Mouse (Mus musculus) forebrain, embryonic 15.5 days (tissue): ENCODE measurements around the gene Hand1. TPM values are rescaled to one million over a fixed set of nuclear protein-coding genes. Genes with fewer than 3 reads are reported as not detected.
A peak's percentile ranks its signal among the peaks of the same experiment; 100 is the strongest.

Source experiments
- ATAC-seq: fragments of 200-750 bp; cut with Nextera tagmentation; replicated peaks from 2 replicates; pipeline ENCODE4 v1.8.0; 2017; ENCODE audit warnings: mild to moderate bottlenecking, moderate TSS enrichment, moderate library complexity
- H3K27ac ChIP-seq: fragments of 300-500 bp; sonication (generic); replicated peaks from 2 replicates; pipeline ENCODE4 v1.5.1; 2015; ENCODE audit warnings: mild to moderate bottlenecking, inconsistent platforms
- H3K27me3 ChIP-seq: fragments of 300-500 bp; sonication (generic); 2 replicates; pipeline ENCODE4 v1.6.1; 2015; ENCODE audit warnings: inconsistent platforms
- H3K36me3 ChIP-seq: fragments of 300-500 bp; sonication (generic); 2 replicates; pipeline ENCODE4 v1.6.1; 2015; ENCODE audit warnings: mild to moderate bottlenecking, inconsistent platforms
- H3K4me1 ChIP-seq: fragments of 300-500 bp; sonication (generic); 2 replicates; pipeline ENCODE4 v1.6.1; 2015; ENCODE audit warnings: inconsistent platforms
- H3K4me2 ChIP-seq: fragments of 300-500 bp; sonication (generic); replicated peaks from 2 replicates; pipeline ENCODE4 v1.6.1; 2015; ENCODE audit warnings: mild to moderate bottlenecking, inconsistent platforms
- H3K4me3 ChIP-seq: fragments of 300-500 bp; sonication (generic); 2 replicates; pipeline ENCODE4 v1.5.1; 2015; ENCODE audit warnings: mild to moderate bottlenecking, inconsistent platforms
- H3K9ac ChIP-seq: fragments of 300-500 bp; sonication (generic); replicated peaks from 2 replicates; pipeline ENCODE4 v1.6.1; 2015; ENCODE audit warnings: mild to moderate bottlenecking, inconsistent platforms
- H3K9me3 ChIP-seq: fragments of 300-500 bp; sonication (generic); 2 replicates; pipeline ENCODE4 v1.6.1; 2016; ENCODE audit warnings: inconsistent platforms
- WGBS: fragments of 180-500 bp; shearing (Covaris S2); methylation state at CpG from one replicate; pipeline ENCODE4 v1.1.7; 2015; ENCODE audit warnings: mixed read lengths; 5-methylcytosine and 5-hydroxymethylcytosine counted together
- polyA plus RNA-seq: library from polyadenylated mRNA; unstranded; fragments of >200 nt; fragmentation: Nextera tagmentation; extraction: Ambion mirVana; gene quantifications from 2 replicates; pipeline ENCODE4 v1.2.1, GENCODE M21; 2015

The Hand1 gene
- polyA plus RNA-seq, 1 experiment from 2014 or later = not detected

- Histone ChIP-seq H3K27me3 (no peaks in the 10 kb centered on the region), H3K9ac (no peak overlapping the region), H3K4me2 (no peak overlapping the region), H3K36me3 (peaks cover 36% of the 10 kb centered on the region), H3K4me3 (no peak overlapping the region), H3K4me1 (no peaks in the 10 kb centered on the region), H3K9me3 (no peaks in the 10 kb centered on the region), H3K27ac (no peak overlapping the region)
- WGBS = 98% methylated on average over 8 of the region's 8 CpGs
- no peak for ATAC-seq
Measured at GRCm38 (mm10) chr11:57812212-57812611, 20.4 kb downstream of the Hand1 start.

DNA sequence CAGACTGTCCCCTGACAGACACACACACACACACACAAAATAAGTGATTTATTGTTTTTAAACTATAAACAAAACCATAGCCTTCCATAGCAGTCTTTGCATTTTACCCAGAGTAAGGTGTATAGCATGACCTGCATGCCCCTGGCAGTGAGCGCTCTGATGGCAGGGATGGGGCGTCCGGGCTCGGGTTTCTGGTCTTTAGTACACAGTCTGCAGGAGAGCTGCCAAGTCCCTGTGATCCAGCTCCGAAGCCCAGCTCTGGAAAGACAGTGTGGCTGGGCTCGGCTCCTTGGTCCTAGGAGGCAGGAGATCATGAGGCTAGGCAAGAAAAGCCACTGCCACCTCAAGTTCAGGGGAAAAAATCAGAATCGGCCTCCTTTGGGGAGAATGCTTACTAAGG is 21.6 kb downstream of the Hand1 start:
- 87% methylated on average over 7 of the region's 7 CpGs for WGBS
- ATAC-seq = no peak
- H3K9ac ChIP-seq = no peak overlapping the region

DNA sequence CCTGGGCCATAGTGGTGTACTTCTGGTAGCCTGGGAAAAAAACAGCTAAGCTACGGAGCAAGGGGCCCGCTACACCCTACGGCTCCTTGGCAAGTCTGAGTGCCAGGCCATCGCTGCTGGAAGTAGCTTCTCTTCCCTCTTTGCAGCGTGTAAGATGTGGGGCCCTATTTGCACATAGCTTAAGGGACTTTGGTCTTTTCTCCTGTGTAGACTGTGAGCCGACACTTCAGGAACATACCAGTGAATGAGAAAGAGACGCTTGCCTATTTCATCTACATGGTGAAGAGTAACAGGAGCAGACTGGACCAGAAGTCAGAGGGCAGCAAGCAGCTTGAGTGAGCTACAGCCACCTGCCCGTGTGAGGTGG is 22.9 kb downstream of the Hand1 start:
- H3K36me3 ChIP-seq = peaks cover 36% of the 10 kb centered on the region
- H3K4me3 ChIP-seq = no peak overlapping the region
- no peak overlapping the region for H3K4me2 ChIP-seq
- H3K27ac ChIP-seq = no peak overlapping the region
- no peaks in the 10 kb centered on the region for H3K27me3 ChIP-seq
- 90% methylated on average over 8 of the region's 8 CpGs for WGBS
- no peaks in the 10 kb centered on the region for H3K4me1 ChIP-seq
- no peak overlapping the region for H3K9ac ChIP-seq
- H3K9me3 ChIP-seq = no peaks in the 10 kb centered on the region
- ATAC-seq = no peak

More for the DNA sequence above, 21.6 kb downstream of the Hand1 start:
- Histone ChIP-seq H3K4me3 (no peak overlapping the region), H3K27ac (no peak overlapping the region), H3K36me3 (peaks cover 36% of the 10 kb centered on the region), H3K4me1 (no peaks in the 10 kb centered on the region), H3K4me2 (no peak overlapping the region), H3K27me3 (no peaks in the 10 kb centered on the region), H3K9me3 (no peaks in the 10 kb centered on the region)

- Histone ChIP-seq H3K9me3 (no peaks in the 10 kb centered on the region), H3K4me1 (no peaks in the 10 kb centered on the region), H3K9ac (no peak overlapping the region), H3K4me2 (no peak overlapping the region), H3K27me3 (no peaks in the 10 kb centered on the region), H3K4me3 (no peak overlapping the region), H3K36me3 (peaks cover 36% of the 10 kb centered on the region), H3K27ac (no peak overlapping the region)
- WGBS = 90% methylated on average over 17 of the region's 17 CpGs
- ATAC-seq = no peak
Measured at GRCm38 (mm10) chr11:57809017-57809731, 23.4 kb downstream of the Hand1 start.

- Histone ChIP-seq H3K9ac (no peak overlapping the region), H3K4me3 (no peak overlapping the region), H3K4me1 (peaks cover 29% of the 10 kb centered on the region), H3K27ac (no peak overlapping the region), H3K4me2 (no peak overlapping the region), H3K27me3 (no peaks in the 10 kb centered on the region), H3K36me3 (peaks cover 17% of the 10 kb centered on the region), H3K9me3 (no peaks in the 10 kb centered on the region)
- no peak for ATAC-seq
- WGBS = 79% methylated on average over 3 of the region's 3 CpGs
Measured at GRCm38 (mm10) chr11:57805047-57805446, 27.6 kb downstream of the Hand1 start.

GRCm38 (mm10) chr11:57802511-57802870 is 30.1 kb downstream of the Hand1 start:
- Histone ChIP-seq H3K36me3 (no peaks in the 10 kb centered on the region), H3K9me3 (no peaks in the 10 kb centered on the region), H3K4me1 (peaks cover 29% of the 10 kb centered on the region), H3K9ac (peak overlapping the region; percentile 80), H3K4me2 (peak overlapping the region; percentile 86), H3K27me3 (no peaks in the 10 kb centered on the region), H3K27ac (no peak overlapping the region; the same call in 1 of the 2 replicates), H3K4me3 (peak overlapping the region; percentile 91)
- ATAC-seq = no peak
- under 1% methylated on average over 18 of the region's 18 CpGs for WGBS

GRCm38 (mm10) chr11:57801766-57802510 is 30.7 kb downstream of the Hand1 start:
- H3K4me1 ChIP-seq = peaks cover 29% of the 10 kb centered on the region
- peak; percentile 73 for ATAC-seq
- H3K4me2 ChIP-seq = peak overlapping the region; percentile 86
- peak overlapping the region; percentile 51 for H3K27ac ChIP-seq
- H3K9me3 ChIP-seq = no peaks in the 10 kb centered on the region
- peak overlapping the region; percentile 91 for H3K4me3 ChIP-seq
- under 1% methylated on average over 75 of the region's 85 CpGs for whole genome bisulfite sequencing
- no peaks in the 10 kb centered on the region for H3K36me3 ChIP-seq
- H3K27me3 ChIP-seq = no peaks in the 10 kb centered on the region
- peak overlapping the region; percentile 80 for H3K9ac ChIP-seq

DNA sequence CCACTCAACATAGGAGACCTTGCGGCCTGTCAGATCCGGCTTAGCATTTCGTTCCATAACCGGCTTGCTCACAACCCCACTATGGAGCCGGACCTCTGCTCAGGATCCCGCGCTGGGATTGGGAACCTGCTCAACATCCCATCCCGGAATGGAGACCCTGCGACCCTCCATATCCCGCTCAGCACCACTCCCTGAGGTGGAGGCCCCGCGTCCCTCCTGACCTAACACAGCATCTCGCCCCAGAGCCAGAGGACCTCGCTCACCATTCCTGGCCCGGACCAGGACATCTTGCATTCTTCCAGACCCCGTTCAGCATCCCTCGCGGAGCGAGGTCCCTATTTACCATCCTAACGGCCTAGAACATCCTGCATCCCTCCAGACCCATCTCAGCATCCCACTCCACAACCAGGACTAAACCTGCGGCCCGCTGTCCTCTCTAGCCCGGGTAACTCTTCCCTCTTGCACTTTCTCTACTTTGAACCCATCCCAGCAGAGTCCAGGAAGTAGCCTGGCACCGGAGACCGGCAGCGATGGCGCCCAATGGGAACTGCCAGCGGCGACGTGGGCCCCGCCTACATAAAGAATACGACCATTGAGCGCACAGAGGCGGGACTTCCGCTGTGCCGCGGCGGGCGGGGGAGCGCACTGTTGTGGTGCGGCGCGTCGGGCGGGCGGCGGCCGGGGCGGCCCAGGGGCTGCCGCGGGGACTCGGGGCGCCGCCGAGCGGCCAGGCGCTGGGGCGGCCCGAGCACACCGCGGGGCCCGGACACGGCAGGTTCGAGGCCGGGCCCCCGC is 31.4 kb downstream of the Hand1 start, which contains the start of gene Sap30l:
Gene Sap30l, plus strand, starts transcription at position 667 of the 795 bp plus-strand sequence.
- H3K4me2 ChIP-seq = peak within 1 kb of the TSS; percentile 86
- peak within 1 kb of the TSS; percentile 51 for H3K27ac ChIP-seq
- no peaks in the 10 kb centered on the region for H3K9me3 ChIP-seq
- peak within 1 kb of the TSS; percentile 80 for H3K9ac ChIP-seq
- H3K36me3 ChIP-seq = no peaks in the 10 kb centered on the region
- under 1% methylated on average over 66 of the region's 66 CpGs for WGBS
- peak within 1 kb of the TSS; percentile 91 for H3K4me3 ChIP-seq
- peak; percentile 98 for ATAC-seq
- H3K4me1 ChIP-seq = peaks cover 29% of the 10 kb centered on the region
- H3K27me3 ChIP-seq = no peaks in the 10 kb centered on the region

GRCm38 (mm10) chr11:57800266-57800951 is 32.2 kb downstream of the Hand1 start:
- peak overlapping the region; percentile 86 for H3K4me2 ChIP-seq
- peak overlapping the region; percentile 80 for H3K9ac ChIP-seq
- peaks cover 29% of the 10 kb centered on the region for H3K4me1 ChIP-seq
- no peaks in the 10 kb centered on the region for H3K36me3 ChIP-seq
- H3K27ac ChIP-seq = peak overlapping the region; percentile 46; the same call in 1 of the 2 replicates
- 16% methylated on average over 22 of the region's 22 CpGs for WGBS
- H3K4me3 ChIP-seq = peak overlapping the region; percentile 91
- H3K9me3 ChIP-seq = no peaks in the 10 kb centered on the region
- H3K27me3 ChIP-seq = no peaks in the 10 kb centered on the region
- no peak for ATAC-seq

DNA sequence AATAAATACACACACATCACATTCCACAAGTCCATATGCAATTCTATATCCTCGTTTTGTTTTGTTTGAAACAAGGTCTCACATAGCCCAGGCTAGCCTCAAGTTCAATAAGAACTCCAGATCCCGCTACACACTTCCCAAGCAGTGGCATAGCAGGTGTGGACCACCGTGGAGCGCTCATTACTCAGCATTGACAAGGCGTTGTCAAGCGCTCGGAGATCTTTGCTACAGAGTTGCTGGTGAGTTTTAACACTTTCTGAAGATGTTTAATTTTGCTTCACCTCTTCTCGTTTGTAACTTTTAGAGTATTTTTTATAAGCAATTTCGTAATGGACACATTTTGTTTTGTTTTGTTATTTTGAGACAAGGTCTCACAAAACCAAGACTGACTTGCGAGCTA is 33.2 kb downstream of the Hand1 start:
- 88% methylated on average over 10 of the region's 10 CpGs for WGBS
- no peaks in the 10 kb centered on the region for H3K9me3 ChIP-seq
- H3K4me3 ChIP-seq = no peak overlapping the region
- no peaks in the 10 kb centered on the region for H3K27me3 ChIP-seq
- H3K4me1 ChIP-seq = peaks cover 29% of the 10 kb centered on the region
- ATAC-seq = no peak
- H3K9ac ChIP-seq = no peak overlapping the region
- no peak overlapping the region for H3K27ac ChIP-seq
- H3K36me3 ChIP-seq = no peaks in the 10 kb centered on the region
- no peak overlapping the region for H3K4me2 ChIP-seq

- peaks cover 16% of the 10 kb centered on the region for H3K4me1 ChIP-seq
- H3K27me3 ChIP-seq = no peaks in the 10 kb centered on the region
- H3K4me3 ChIP-seq = no peak overlapping the region
- no peaks in the 10 kb centered on the region for H3K9me3 ChIP-seq
- ATAC-seq = no peak
- no peak overlapping the region for H3K9ac ChIP-seq
- no peak overlapping the region for H3K27ac ChIP-seq
- WGBS = 82% methylated on average over 8 of the region's 9 CpGs
- H3K36me3 ChIP-seq = no peaks in the 10 kb centered on the region
- H3K4me2 ChIP-seq = no peak overlapping the region
Measured at GRCm38 (mm10) chr11:57797828-57798227, 34.8 kb downstream of the Hand1 start.
